Mouse (Mus musculus): Measurements from ENCODE around the gene Hist2h2ab. TPM values are rescaled to one million over a fixed set of nuclear protein-coding genes. Genes with fewer than 3 reads are reported as not detected.

Hist2h2ab gene
- total and polyA plus RNA-seq, 3 experiments: 0.14 to 435 (median 38.7) TPM

DNA sequence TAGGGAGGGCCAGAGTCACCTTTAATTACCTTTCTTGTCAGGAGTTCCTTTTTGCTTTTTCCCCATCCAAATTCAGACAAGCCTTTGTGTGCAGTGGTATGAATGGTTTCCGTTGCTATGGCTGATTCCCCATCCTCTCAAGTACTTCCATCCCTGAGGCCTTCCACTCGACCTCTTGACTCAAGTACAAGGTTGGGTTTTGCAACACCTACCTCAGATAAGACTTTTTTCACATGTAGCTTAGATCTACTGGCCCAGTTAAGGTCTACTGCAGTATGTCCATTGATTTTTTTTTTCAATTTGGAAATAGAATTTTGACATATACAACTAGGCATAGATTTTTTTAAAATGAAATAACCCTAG, 12.1 kb downstream of the Hist2h2ab start:
- DNase-seq (ENCODE audit: low spot score) (no peak), ATAC-seq (ENCODE audit: extremely low read depth, insufficient number of reproducible peaks, low FRiP score, poor library complexity, severe bottlenecking) (no peak)
- Histone ChIP-seq H3K27me3 (ENCODE audit: insufficient read depth, low read length) (no peaks in the 10 kb centered on the region), H3K4me1 (ENCODE audit: insufficient read depth, low read depth, low read length) (peaks cover 23% of the 10 kb centered on the region), H3K9me3 (replicated peaks) (no peaks in the 10 kb centered on the region), H3K36me3 (replicated peaks) (no peaks in the 10 kb centered on the region), H3K4me3 (ENCODE audit: low read depth, low read length) (no peak overlapping the region)
- TF ChIP-seq CTCF (IDR thresholded peaks at IDR 0.05; ENCODE audit: low read depth, low read length): no peak
- no peak for TF ChIP-seq GATA2 (IDR thresholded peaks at IDR 0.05; ENCODE audit: borderline replicate concordance, low read depth, low read length)
- TF ChIP-seq TAL1 (conservative IDR thresholded peaks at IDR 0.05; ENCODE audit: low read depth, low read length): no peak
- TF ChIP-seq GATA1 (IDR thresholded peaks at IDR 0.05; ENCODE audit: borderline replicate concordance, low read length): no peak
- TF ChIP-seq POLR2AphosphoS5 (IDR thresholded peaks at IDR 0.05; ENCODE audit: insufficient replicate concordance, low read depth, low read length): no peak

DNA sequence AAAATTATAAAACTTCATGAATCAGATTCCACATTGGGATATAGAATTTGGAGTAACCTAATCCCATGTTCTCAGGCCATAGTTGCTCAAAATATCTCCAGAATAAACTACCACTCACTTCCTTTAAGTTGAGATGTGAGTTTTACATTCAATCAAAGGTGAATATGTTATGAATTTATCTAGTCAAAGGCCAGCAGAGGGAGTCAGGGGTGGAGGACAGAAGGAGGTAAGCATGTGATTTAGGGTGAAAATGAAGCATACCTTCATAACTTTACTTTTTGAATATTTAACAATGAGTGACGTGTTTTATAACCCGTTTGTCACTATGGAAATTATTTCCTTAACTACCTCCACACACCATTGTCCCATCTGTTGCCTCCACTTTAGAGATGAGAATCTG, 15.2 kb downstream of the Hist2h2ab start:
- H3K27me3 ChIP-seq (ENCODE audit: insufficient read depth, low read length): no peaks in the 10 kb centered on the region
- ATAC-seq (ENCODE audit: extremely low read depth, insufficient number of reproducible peaks, low FRiP score, poor library complexity, severe bottlenecking) (no peak), DNase-seq (ENCODE audit: low spot score) (no peak)
- H3K36me3 ChIP-seq (replicated peaks): no peaks in the 10 kb centered on the region
- peaks cover 31% of the 10 kb centered on the region for H3K4me1 ChIP-seq (ENCODE audit: insufficient read depth, low read depth, low read length)
- TF ChIP-seq TAL1 (conservative IDR thresholded peaks at IDR 0.05; ENCODE audit: low read depth, low read length) (no peak), GATA2 (IDR thresholded peaks at IDR 0.05; ENCODE audit: borderline replicate concordance, low read depth, low read length) (no peak)
- no peak overlapping the region for H3K4me3 ChIP-seq (ENCODE audit: low read depth, low read length)
- H3K9me3 ChIP-seq (replicated peaks): no peaks in the 10 kb centered on the region

DNA sequence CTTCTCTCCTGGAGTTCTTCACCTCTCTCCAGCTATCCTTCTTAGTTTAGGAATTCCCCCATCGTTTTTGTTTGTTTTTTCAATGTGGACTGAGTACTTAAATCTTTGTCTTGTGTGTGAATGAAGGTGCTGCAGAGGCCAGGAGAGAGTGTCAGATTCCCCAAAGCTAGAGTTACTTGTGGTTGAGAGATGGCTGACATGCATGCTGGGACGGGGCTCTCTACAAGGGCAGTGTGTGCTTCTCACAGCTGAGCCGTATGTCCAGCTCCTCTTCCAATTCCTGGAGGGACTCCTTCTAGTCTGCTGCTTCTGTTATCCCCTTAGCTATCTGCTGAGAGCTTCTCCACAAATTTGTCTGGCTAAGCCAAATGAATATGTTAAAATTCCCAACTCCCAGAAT, 16.2 kb downstream of the Hist2h2ab start:
- H3K9me3 ChIP-seq (replicated peaks): no peaks in the 10 kb centered on the region
- peaks cover 25% of the 10 kb centered on the region for H3K4me1 ChIP-seq (ENCODE audit: insufficient read depth, low read depth, low read length)
- no peak overlapping the region for H3K4me3 ChIP-seq (ENCODE audit: low read depth, low read length)
- TF ChIP-seq GATA1 (IDR thresholded peaks at IDR 0.05; ENCODE audit: borderline replicate concordance, low read length) (no peak), POLR2AphosphoS5 (IDR thresholded peaks at IDR 0.05; ENCODE audit: insufficient replicate concordance, low read depth, low read length) (peak; percentile 89; the same call in 1 of the 2 replicates)
- ATAC-seq (ENCODE audit: extremely low read depth, insufficient number of reproducible peaks, low FRiP score, poor library complexity, severe bottlenecking): no peak
- no peaks in the 10 kb centered on the region for H3K36me3 ChIP-seq (replicated peaks)
- H3K27me3 ChIP-seq (ENCODE audit: insufficient read depth, low read length): no peaks in the 10 kb centered on the region
- no peak for DNase-seq (ENCODE audit: low spot score)

DNA sequence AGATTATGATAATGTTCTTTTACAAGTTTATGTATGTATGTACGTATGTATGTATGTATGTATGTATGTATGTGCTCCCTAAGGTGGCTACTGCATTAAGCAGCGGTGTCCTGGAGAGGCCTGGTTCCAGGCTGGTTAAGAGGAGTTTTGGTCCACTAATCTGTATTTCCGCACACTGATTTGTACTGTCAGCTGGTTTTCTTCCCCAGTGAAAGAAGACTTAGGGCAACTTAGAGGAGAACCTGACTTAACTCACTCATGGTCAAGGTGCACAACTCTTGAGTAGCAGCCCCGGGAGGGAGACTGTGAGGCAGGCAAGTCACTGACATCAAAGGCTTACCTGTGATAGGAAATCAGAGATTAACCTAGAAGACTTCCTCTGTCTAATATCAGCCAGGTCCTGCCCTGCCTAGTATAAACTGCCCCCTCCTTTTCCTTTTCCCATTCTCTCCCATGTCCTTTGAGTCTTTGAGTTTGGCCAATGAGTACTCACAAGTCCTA, 17.2 kb downstream of the Hist2h2ab start:
- H3K4me1 ChIP-seq (ENCODE audit: insufficient read depth, low read depth, low read length): peaks cover 20% of the 10 kb centered on the region
- H3K4me3 ChIP-seq (ENCODE audit: low read depth, low read length): peak overlapping the region; percentile 67; the same call in 1 of the 2 replicates
- H3K27me3 ChIP-seq (ENCODE audit: insufficient read depth, low read length): no peaks in the 10 kb centered on the region
- DNase-seq (ENCODE audit: low spot score): no peak
- no peak for TF ChIP-seq GATA2 (IDR thresholded peaks at IDR 0.05; ENCODE audit: borderline replicate concordance, low read depth, low read length)
- peak; percentile 27; the same call in 1 of the 2 replicates for TF ChIP-seq POLR2AphosphoS5 (IDR thresholded peaks at IDR 0.05; ENCODE audit: insufficient replicate concordance, low read depth, low read length)
- no peak for TF ChIP-seq CTCF (IDR thresholded peaks at IDR 0.05; ENCODE audit: low read depth, low read length)
- H3K9me3 ChIP-seq (replicated peaks): no peaks in the 10 kb centered on the region
- ATAC-seq (ENCODE audit: extremely low read depth, insufficient number of reproducible peaks, low FRiP score, poor library complexity, severe bottlenecking): no peak
- H3K36me3 ChIP-seq (replicated peaks): no peaks in the 10 kb centered on the region

DNA sequence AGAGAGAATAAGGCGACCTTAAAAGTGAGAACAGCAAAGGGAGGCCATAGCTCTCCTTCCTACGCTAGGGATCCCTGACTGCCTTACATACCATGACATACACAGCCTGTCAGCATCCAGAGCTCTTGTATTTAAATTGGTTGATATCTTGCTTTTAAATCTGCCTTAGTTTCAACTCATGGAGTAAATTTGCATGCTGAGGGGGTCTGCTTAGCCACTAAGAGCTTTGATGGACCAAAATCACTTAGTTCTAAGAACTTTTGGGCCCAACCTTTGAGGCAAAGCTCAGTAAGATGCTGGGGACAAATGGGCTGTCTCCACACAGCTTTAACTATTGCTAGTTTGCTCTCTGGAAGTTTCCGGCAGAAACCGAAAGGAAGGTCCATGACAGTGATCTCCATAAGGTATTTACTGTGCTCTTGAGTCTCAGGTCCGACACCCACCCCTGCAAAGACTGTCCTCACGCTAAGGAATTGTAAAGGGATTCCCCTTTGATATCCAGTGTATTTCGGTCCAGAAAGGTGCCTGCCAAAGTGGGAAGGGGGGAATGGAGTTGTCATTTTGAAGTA, 17.8 kb downstream of the Hist2h2ab start:
- Histone ChIP-seq H3K36me3 (replicated peaks) (no peaks in the 10 kb centered on the region), H3K4me1 (ENCODE audit: insufficient read depth, low read depth, low read length) (peaks cover 22% of the 10 kb centered on the region), H3K27me3 (ENCODE audit: insufficient read depth, low read length) (no peaks in the 10 kb centered on the region), H3K4me3 (ENCODE audit: low read depth, low read length) (peak overlapping the region; percentile 67), H3K9me3 (replicated peaks) (no peaks in the 10 kb centered on the region)
- TF ChIP-seq GATA1 (IDR thresholded peaks at IDR 0.05; ENCODE audit: borderline replicate concordance, low read length) (no peak), POLR2AphosphoS5 (IDR thresholded peaks at IDR 0.05; ENCODE audit: insufficient replicate concordance, low read depth, low read length) (peak; percentile 70; the same call in 1 of the 2 replicates)
- DNase-seq (ENCODE audit: low spot score) (no peak), ATAC-seq (ENCODE audit: extremely low read depth, insufficient number of reproducible peaks, low FRiP score, poor library complexity, severe bottlenecking) (no peak)

DNA sequence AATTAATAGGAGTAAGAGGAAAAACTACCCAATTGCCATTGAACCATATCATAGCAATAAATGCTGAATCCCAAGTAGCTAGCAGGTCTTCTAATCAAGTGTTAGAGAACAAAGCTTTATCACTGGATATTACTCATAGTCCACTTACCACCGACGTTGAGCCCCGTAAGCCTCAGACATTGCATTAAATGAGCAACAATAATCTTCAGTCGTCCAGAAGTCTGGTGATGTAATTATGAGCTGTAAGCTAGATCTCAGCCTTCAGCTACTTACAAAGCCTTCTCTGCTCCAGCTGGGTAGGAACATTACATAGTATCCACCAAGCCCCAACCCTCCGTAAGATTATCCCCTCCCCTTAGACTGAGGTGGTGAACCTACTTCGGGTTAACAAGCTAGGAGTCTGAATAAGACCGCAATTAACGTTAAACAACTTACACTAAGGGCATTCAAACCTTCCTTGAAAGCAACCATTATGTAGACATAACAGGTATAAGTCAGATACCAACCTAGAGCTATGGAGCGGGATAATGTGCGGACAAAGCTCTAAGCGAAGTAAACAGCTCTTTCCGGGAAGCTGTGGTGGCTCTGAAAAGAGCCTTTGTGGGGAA, 18.3 kb downstream of the Hist2h2ab start:
- H3K36me3 ChIP-seq (replicated peaks): no peaks in the 10 kb centered on the region
- ATAC-seq (ENCODE audit: extremely low read depth, insufficient number of reproducible peaks, low FRiP score, poor library complexity, severe bottlenecking): no peak
- no peak for DNase-seq (ENCODE audit: low spot score)
- no peaks in the 10 kb centered on the region for H3K27me3 ChIP-seq (ENCODE audit: insufficient read depth, low read length)
- H3K4me1 ChIP-seq (ENCODE audit: insufficient read depth, low read depth, low read length): peaks cover 23% of the 10 kb centered on the region
- H3K4me3 ChIP-seq (ENCODE audit: low read depth, low read length): peak overlapping the region; percentile 67
- TF ChIP-seq POLR2AphosphoS5 (IDR thresholded peaks at IDR 0.05; ENCODE audit: insufficient replicate concordance, low read depth, low read length) (peak; percentile 85; the same call in 1 of the 2 replicates), TAL1 (conservative IDR thresholded peaks at IDR 0.05; ENCODE audit: low read depth, low read length) (no peak)
- H3K9me3 ChIP-seq (replicated peaks): no peaks in the 10 kb centered on the region
